Mouse (Mus musculus): ENCODE measurements at regions not wholly inside any gene's neighbourhood (a gene's known extent, or its start where the extent isn't known, plus 50 kb on each side); places are given as distances from the start of the nearest gene placed in this dataset.
A peak's percentile ranks its signal among the peaks of the same experiment; 100 is the strongest.

GRCm38 (mm10) chr15:65646470-65646869, 631.8 kb upstream of the Gm21961 start:
- DNase-seq (ENCODE audit: low read depth, low spot score), result no peak

- no peak for DNase-seq (ENCODE audit: low read depth, low spot score)
Observed at GRCm38 (mm10) chr15:65639484-65639883, 624.8 kb upstream of the Gm21961 start.

GRCm38 (mm10) chr15:65637520-65638184, 622.9 kb upstream of the Gm21961 start:
- DNase-seq (ENCODE audit: low read depth, low spot score), result peak; percentile 61

DNA sequence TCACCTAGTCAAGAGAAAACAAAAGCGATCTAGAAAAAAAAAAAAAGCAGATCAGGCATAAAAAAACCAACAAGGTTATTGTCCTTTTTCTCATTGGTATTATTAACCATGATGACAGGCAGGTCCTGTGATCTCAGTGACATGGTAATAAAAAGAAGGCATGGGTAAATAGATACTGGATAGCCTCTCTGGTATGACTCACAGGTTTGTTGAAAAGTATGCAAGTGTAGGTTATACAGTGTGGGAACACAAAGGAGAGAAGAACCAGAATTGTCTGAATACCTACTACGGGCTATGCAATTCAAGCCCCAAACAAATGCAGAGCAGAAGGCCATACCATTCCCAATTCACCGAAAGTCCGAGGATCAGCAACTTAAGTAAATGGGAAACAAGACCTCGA, 617.7 kb upstream of the Gm21961 start:
- no peak for DNase-seq (ENCODE audit: low read depth, low spot score)

DNA sequence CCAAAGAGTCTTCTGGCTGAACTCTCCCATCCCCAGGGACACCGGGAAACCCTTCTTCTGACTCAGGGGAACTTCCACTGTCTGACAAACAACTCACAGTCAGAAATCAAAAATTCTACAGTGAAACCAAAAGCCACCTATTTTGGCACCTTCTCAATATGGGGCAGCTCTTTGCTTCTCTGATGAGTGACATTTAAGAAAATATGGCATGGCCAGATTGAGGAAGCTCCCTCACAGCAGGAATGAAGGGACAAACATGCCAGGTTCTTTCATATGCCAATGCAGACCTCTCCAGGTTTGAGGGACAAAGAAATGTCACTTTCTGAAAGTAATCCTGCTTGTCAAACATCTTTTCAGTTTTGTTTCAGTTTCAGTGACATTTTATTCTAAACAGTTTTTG, 615.8 kb upstream of the Gm21961 start:
- DNase-seq (ENCODE audit: low read depth, low spot score), result no peak

DNA sequence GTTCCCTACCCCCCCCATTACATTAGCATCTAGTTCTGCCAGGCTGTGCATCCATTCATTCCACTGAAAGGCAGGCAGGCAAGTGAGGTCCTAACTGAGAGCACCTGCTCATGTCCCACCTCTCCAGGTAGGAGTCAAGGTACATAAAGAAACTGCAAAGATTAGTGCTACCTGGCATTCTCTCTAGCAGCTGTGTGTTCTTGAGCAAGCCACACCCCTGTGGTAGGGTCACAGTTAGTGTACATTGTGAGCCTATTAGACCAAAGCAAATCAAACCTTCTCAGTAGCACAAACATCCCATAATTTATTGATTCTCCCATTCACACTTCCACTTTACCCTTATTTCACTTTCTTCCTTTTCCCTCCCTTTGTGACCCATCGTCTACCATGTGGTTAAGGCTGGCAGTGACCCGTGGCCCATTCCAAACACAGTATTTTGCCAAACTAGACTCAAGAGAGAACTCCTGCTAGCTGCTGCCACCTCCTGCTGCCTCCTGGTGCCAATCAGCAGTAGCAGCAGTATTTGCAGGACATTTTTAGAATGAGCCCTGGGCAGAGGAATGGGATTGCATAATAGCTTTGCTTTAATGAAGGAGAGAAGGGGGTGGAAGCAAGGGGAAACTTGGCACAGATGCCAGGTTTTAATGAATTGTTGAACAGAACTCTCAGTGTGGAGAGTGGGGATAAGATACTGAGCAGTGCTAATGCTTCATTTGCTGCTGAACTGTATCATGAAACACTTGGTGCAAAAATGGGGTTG, 578.2 kb upstream of the Gm21961 start:
- DNase-seq (ENCODE audit: low read depth, low spot score), result peak; percentile 92

- no peak for DNase-seq (ENCODE audit: low read depth, low spot score)
Observed at GRCm38 (mm10) chr15:65585566-65585965, 570.9 kb upstream of the Gm21961 start.

- DNase-seq (ENCODE audit: low read depth, low spot score), result no peak
Observed at GRCm38 (mm10) chr15:65579353-65579752, 564.6 kb upstream of the Gm21961 start.

- DNase-seq (ENCODE audit: low read depth, low spot score), result no peak
Observed at GRCm38 (mm10) chr15:65567931-65568330, 553.2 kb upstream of the Gm21961 start.

GRCm38 (mm10) chr15:65557846-65558835, 543.4 kb upstream of the Gm21961 start:
- DNase-seq (ENCODE audit: low read depth, low spot score), result peak; percentile 61

DNA sequence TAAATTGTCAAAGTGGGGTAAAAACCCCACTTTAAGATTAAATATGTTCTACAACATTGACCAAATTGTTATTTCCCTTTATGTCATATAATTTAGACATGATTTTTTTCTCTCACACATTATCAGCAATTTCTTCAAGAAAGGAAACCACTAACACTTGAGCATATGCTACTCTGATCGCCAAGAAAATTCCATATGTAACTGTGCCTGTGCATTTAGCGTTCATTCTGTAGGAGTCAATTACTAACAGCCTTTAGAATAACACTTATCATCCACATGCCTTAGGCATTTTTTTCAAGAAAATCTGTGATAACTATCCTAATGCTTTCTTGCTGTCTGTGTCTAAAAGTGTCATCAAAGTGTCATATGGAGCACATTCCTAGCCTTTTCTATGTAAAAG, 534.3 kb upstream of the Gm21961 start:
- DNase-seq (ENCODE audit: low read depth, low spot score), result no peak

DNA sequence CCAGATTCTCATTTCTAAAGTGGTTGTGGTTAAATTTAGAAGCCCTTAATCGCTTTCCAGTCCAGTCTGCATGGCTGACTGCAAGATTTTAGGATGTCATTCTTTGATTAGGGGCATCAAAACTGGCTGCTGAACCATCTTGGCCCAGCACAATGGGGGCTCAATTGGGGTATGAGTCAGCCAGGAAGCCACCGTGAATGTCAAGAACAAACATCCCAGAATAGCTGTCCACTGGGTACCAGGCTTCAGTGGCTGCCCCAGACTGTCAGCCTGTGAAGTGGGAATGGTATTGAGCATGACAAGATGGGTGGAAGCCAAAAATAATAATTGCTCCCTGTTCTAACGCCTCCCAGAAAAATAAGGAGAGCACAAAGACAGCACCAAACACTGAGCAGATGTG, 520.9 kb upstream of the Gm21961 start:
- peak; percentile 24 for DNase-seq (ENCODE audit: low read depth, low spot score)

- peak; percentile 70 for DNase-seq (ENCODE audit: low read depth, low spot score)
Observed at GRCm38 (mm10) chr15:65532241-65532640, 517.5 kb upstream of the Gm21961 start.

GRCm38 (mm10) chr15:65502656-65503055, 488.0 kb upstream of the Gm21961 start:
- DNase-seq (ENCODE audit: low read depth, low spot score), result no peak

DNA sequence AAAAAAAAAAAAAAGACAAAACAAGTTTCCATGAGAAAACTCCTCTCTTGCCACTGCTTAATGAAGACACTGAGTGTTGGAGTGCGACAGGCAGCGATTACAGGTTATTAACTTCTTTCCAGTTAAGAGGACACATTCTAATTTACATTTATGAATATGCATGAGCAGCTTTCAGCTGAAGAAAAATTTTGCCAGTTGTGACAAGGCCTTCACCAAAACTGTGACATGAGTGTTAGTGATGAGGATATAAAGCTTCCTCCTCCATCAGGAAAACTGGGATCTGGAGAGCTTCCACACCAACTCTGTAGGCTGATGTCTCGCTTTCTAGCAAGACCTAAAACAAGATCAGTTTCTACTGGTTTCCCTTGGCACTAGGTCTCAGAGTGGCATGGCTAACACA, 464.2 kb upstream of the Gm21961 start:
- peak; percentile 18 for DNase-seq (ENCODE audit: low read depth, low spot score)

DNA sequence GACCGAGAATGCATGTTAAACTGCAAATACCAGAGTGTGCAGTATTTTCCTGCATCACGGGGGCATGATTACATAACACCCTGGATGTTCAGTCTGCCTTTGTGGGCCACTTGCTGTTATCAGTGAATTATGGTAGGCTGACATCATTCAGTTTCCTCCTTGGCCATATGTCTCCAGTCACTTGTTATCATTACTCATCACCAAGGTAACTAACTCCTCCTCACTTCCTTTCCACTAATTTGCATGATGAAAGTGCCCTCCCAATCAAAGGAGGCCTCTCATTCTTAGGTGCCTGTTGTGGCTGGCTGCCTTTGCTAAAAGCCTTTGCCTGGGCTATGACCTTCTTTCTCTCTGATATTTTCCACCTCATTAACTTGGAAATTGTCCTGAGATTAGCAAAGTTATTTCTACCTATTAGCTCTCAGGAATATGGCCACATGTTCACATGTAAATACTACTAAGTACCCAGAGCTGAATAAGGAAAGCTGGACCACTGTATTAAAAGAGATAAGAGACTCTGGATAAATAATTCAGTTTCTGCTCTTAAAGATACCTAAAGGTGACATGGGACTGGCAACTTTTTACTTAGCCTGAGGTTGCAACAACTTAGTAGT, 440.6 kb upstream of the Gm21961 start:
- peak; percentile 28 for DNase-seq (ENCODE audit: low read depth, low spot score)

DNA sequence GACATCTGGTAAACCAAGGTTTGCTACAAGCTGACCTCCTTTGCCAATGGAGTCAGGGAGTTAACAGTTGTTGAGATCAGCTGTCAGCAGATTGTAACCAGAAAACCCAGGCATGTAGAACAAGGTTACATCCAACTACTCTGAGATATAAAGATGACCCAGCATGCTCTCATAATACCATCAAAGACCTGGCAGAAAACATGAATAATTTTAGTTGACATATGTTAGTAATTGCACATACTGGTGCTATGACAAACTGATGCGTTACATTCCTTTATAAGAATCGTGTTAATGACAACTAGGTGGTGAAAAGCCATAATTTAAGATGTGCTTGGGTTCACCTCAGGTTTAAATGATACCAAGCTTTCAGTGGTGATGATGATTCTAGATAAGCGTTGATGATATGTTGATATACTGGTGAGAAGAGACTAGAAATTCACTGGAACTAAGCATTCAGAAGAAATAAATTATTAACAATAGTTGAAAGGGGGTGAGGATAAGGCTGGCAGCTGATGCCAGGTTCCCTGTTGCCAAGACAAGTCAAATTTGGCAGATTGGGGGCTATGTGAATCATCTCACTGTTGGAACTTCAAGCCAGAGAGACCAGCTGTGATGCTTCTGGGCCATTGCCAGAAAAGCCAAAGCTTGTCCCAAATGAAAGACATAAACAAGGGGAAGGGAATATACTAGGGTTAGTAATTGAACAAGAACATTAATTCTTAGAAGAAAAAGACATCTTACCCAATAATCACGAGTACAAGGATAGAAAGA, 437.7 kb upstream of the Gm21961 start:
- peak; percentile 36 for DNase-seq (ENCODE audit: low read depth, low spot score)

DNA sequence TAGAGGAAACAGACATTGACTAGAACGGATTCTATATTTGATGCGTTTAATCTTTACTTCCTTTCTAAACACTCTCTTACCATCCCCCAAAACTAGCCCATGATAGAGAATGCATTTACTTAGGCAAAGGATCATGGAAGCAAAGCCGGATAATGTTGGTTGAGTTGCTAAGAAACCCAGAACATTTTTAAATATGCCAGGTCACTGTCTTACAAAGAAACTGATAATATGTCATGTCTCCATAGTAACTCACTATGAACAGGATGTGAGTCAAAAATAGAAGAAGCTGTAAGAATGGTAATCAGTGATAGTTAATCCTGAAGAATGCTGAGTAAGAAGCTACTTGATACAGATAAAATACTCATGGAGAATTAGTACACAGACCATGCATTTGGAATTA, 405.0 kb upstream of the Gm21961 start:
- DNase-seq (ENCODE audit: low read depth, low spot score), result peak; percentile 67

All from telencephalon, adult 2 months (tissue).